Mouse (Mus musculus) layer of hippocampus, adult 11-12 months (tissue): ENCODE measurements at regions not wholly inside any gene's neighbourhood (a gene's known extent, or its start where the extent isn't known, plus 50 kb on each side); places are given as distances from the start of the nearest gene placed in this dataset.
A peak's percentile ranks its signal among the peaks of the same experiment; 100 is the strongest.

Experiments
- DNase-seq: peaks from one replicate; pipeline ENCODE4 v3.0.0; 2022; ENCODE audit warnings: low spot score

GRCm38 (mm10) chr2:48407876-48408275 lies 406.0 kb upstream of the Acvr2a start:
- DNase-seq = no peak

GRCm38 (mm10) chr2:48409876-48410275 lies 404.0 kb upstream of the Acvr2a start:
- DNase-seq = no peak

DNA sequence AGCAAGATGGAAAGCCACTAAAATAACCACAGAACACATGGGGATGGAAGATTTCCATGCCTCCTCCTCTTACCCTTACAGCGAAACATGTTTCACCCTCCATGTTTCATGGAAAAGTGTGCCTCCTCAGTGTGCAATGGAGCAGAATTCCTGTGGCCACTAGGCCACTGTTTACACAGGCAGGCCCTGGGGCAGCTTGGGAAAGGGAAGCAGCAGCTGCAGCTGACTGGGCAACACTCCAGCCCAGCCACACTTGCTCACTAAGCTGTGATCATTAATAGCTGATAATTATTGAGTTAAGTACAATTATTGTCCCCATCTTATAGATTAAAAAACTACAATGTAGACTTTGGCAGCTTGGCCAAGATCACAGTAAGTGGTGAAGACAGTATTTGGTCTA lies 402.5 kb upstream of the Acvr2a start:
- no peak for DNase-seq

DNA sequence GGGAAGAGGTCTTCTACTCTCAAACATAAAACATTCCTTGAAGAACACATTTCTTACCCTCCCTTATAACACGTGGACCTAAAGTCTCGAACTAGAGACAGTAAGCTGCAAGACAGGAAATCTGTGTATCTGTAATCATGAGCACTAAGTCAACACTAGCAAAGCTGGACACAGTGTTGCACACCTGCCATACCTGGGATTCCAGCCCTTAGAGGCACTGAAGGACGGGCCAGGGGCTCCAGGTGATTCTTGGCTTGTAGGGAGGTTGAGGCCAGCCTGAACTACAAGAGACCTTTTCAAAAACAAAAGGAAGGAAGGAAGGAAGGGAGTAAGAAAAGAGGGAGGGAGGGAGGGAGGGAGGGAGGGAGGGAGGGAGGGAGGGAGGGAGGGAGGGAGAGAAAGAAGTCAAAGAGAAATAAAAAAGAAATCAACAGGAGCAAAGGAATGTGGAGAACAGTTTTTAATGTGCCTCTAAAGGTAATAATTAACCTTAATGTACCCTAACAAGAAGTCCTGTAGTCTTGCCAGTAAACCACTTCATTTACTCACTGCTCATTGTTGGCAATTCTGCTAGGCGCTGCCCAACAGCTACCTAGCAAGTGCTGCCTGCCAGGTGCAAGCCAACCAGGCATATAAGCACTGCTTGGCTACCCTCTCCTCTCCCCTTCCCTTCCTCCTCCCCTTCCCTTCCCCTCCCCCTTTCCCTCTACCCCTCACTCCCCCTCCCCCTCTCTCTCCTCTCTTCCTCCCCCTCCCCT lies 401.0 kb upstream of the Acvr2a start:
- no peak for DNase-seq

DNA sequence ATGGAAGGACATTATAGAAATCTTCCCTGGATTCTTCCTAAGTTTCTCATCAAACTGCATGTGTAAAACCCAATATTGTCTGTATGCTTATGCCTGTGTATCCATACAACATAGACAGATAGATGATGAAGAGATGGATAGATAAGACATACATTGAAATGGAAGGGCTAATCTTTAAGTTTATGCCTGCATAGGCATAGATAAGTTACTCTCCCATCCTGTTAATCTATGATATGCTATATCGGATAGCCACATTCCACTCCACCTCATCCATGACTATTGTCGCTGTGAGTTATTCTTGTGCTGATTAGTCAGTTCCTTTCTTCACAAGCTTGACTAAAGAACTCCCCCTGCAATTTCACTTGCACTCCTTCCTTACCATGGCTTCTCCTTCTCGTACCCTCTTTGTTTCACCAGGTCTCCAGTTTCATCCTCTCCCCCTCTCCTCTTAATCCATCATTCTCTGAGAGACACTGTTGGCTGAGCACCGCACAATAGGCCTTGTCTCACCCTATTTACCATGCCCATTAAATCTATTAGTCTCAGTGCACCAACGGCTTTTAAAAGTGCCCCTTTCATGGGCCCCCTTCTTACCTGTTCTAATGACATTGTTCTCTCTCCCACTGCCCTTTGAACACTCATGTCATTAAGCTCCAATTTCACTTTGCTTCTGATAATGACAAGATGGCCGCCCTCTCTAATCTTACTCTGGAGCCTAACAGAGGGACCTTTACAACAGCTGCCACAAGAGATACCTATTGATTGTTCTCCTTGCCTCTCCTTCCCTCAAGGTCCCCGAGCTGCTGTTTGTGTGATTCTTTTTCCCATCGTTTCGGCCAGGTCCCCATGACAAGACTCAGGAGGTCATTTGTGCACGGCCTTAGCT lies 399.1 kb upstream of the Acvr2a start:
- DNase-seq = no peak

DNA sequence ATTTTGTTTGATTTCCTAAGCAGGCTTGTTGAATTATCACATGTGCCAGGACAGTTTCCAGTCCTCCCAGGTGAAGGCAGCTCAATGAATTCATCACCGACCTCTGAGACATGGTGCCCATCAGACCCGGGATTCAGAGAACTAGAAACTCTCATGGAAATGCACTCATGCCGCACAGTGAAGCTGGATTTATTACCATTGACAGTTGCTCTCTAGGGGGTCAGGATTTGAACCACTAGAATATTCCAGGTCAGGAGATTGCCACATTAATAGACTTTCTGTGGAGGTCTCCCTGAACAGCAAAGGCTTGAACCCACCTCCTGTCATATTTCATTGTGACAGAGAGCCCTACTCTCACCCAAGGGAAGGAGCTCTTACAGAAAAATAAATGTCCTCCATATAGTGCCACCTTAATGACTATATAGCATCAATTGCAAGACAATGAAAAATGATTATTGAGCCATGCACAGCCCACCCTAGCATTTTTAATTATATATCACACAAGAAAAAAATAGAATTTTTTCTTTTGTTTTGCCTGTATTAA lies 397.6 kb upstream of the Acvr2a start:
- DNase-seq = no peak

DNA sequence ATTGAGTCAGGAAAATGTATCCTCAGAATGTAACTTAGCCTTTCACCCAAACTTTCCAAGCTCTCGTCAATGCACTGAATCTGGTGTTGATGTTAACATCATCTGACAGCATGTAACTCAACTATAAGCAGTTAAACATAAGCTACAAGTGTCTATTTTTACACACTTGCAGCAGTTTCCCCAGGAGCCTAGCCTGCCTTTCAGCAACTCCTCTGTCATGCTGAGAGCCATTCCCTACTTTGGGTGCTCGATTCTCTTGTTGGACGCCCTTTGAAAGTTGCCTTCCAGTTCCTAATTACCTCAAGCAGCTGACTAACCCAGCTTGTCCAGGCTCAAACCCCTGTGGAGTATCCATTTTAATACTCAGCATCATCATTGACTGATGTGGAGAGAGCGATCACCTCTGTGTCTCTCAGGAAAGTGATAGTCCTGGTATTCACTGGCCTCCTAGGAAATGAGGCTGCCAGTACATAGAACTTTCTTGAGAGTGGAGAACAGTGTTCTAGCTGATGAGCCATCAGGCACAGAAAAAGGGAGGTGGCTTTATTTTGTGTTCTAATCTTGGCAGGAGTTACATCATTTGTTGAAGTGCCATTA lies 396.8 kb upstream of the Acvr2a start:
- no peak for DNase-seq

GRCm38 (mm10) chr2:48420791-48421190 lies 393.1 kb upstream of the Acvr2a start:
- DNase-seq = no peak

- DNase-seq = peak; percentile 52
Observed at GRCm38 (mm10) chr2:48423861-48424442, 390.0 kb upstream of the Acvr2a start.

DNA sequence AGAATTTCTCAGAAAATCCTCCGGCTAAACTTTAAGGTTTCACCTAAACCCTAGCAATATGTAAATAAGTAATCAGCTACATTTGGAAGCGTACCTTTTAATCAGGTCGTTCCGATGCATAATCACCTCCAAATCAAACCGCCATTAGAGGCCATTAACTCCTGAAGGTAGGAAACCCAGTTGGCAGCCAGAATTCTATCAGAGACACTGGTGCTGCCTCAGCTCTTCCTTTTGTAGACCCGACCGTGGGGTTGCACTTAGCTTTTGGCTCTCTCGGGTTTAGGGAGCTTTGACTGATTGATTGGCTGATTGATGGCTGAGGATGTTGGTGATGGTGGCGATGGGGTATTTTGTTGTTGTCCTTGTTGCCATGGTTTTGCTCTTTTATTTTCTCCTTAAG lies 389.3 kb upstream of the Acvr2a start:
- no peak for DNase-seq

- DNase-seq = no peak
Observed at GRCm38 (mm10) chr2:48425200-48426090, 388.5 kb upstream of the Acvr2a start.

DNA sequence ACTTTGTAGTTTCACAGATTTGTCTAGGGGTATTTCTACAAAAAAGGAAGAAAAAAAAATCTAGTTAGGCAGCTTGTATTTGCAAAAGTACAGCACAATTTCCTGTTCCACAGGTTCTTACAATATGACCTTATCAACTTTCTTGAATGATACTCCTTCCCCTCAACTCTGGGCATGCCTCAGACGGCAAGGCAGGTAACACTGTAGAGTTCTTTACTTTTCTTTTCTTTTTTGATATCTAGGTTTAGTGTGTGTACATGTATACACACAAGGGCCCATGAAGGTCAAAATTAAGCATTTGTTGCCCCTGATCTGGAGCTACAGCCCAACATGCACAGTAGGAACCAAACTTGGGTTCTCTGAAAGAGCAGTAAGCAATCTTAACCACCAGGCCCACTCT lies 381.4 kb upstream of the Acvr2a start:
- DNase-seq = no peak

DNA sequence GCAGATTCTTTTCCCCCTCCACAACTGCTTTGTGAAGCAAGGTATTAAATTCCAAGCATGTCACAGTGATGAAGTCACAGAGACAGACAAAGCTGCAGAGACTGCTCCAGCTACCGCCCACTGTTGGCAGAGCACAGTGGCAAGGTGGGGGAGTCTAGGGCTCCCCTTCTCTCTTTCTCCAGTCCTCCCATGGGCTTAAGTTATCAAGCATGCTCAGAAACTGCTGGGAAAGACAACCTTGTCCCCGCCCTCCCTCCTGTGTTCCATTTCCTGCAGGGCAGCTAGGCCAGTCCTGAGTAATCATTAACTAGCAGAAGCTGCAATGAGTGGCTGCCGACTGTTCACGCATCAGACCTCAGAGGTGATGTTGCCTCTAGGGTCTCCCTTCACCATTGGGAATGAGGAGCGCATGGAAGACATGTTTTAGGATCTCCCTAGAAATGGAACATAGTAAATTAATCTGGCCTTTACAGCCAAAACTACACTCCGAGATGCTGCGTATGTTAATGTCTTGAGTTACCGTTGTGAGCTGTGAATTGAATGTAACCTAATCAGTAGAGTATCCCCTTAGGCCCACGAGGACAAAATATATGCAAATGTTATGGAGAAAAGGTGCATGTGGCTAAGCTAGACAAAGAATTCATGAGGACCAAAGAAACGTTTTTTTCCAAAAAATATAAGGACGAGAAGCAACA lies 372.5 kb upstream of the Acvr2a start:
- DNase-seq = no peak

- DNase-seq = no peak
Observed at GRCm38 (mm10) chr2:48441991-48442544, 371.8 kb upstream of the Acvr2a start.

DNA sequence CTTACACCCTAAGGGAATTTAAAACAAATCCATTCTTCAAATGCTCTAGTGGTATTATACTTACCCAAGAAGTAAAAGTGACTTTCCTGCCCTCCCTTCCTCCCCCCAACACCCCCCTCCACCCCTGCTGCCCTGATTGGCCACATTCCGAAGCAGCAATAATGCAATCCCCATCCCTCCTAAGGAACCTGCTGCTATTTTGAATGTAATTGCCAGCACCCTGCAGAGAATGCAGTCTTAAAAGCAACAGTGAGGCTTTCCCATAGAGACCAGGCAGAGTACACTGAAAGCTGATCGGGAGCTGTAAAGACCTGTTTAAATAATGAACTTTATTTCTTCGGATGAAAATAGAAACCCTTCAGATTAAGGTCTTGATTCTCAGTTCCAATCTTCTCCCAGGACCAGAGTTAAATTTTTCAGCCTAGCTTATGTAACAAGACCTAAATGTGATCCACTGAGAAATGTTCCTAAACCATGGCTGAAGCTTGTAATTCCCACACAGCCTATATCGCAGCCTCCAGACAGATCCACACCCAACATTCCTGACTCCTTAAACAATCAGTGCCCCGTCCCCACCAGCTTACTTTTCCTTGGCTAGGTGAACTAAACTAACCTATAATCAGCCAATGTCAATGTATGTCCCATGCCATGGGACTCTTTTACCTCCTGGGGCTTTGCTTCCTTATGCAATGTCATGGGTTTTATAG lies 367.9 kb upstream of the Acvr2a start:
- no peak for DNase-seq

DNA sequence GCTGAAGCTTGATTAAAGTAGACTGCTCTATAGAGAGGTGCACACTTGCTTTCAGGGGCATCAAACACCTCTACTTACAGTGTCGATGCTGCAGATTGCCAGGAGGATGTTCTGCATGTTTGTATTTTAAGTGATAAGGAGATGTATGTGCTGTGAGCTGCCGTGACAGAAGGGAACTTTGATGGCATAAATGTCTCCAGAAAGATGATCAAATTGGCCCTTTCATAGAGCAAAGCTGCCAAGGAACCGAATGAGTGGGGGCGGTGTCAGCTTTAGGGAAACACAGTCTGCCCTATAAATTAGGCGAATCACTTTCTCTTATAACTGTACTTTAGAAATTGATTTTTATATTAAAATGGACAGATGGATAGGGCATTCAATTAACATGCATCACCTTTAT lies 367.3 kb upstream of the Acvr2a start:
- DNase-seq = peak; percentile 39

- no peak for DNase-seq
Observed at GRCm38 (mm10) chr2:48449165-48449842, 364.6 kb upstream of the Acvr2a start.

- peak; percentile 16 for DNase-seq
Observed at GRCm38 (mm10) chr2:48456072-48457040, 357.6 kb upstream of the Acvr2a start.
